Mouse (Mus musculus) spleen, adult 2 months (tissue): Measurements from ENCODE around the gene Sec61a1.

ENCODE experiments used
- CTCF ChIP-seq: fragments of 200-500 bp; IDR thresholded peaks from 2 replicates; pipeline ENCODE4 v1.5.1; 2011; ENCODE audit warnings: mild to moderate bottlenecking, inconsistent platforms; ENCODE audit not compliant: insufficient read depth, insufficient read length, insufficient replicate concordance; ENCODE audit errors: extremely low read depth
- POLR2A ChIP-seq: fragments of 200-500 bp; IDR thresholded peaks from 2 replicates; pipeline ENCODE4 v1.6.1; 2011; ENCODE audit warnings: low read depth, low read length, inconsistent platforms

GRCm38 (mm10) chr6:88565033-88565432, 46.3 kb upstream of the Sec61a1 start:
- TF ChIP-seq CTCF (no peak), POLR2A (no peak)
